Mouse (Mus musculus) left cerebral cortex, adult 6 months (tissue): ENCODE results near the gene Ssxb8. TPM values are rescaled to one million over a fixed set of nuclear protein-coding genes. Genes with fewer than 3 reads are reported as not detected.

ENCODE experiments used
- long read RNA-seq, 2 experiments: library from polyadenylated mRNA; unstranded; transcript quantifications; one replicate each; pipeline ENCODE4 v2.0.0; 2019 to 2020
- polyA plus RNA-seq: library from polyadenylated mRNA; unstranded; fragments of <200 nt; fragmentation: Nextera tagmentation; gene quantifications from 2 replicates; pipeline ENCODE4 v1.2.3, GENCODE M21; 2021

The Ssxb8 gene
- not detected in 2 replicates for polyA plus RNA-seq
- long read RNA-seq, experiment 1 = 0 reads
- long read RNA-seq, experiment 2 = 0 reads

DNA sequence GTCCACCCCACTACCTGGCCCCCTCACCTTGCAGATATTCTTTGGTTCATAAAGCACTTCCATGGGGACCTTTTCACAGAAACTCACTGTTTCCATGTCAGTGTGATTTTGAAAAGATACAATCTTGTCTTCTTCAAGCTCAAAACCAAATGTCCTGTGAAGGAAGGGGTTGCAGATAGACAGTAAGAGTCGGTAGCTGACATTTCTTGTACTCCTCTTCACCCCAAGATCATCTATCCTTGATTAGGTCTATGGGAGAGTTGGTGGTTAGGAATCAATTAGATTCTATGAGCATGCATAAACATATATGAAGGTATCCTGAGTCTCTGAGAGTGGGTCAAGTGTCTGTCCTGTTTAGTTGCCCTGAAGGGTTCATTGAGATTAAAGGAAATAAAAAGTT, at the start of gene Ssxb8:
Gene Ssxb8, minus strand, starts transcription at position 101 of the 400 bp plus-strand sequence.

Other genes with a start within 250 kb of the Ssxb8 start
- gene Ssxb2, start 229.1 kb downstream of the Ssxb8 start, polyA plus RNA-seq = not detected in 2 replicates
- not detected in 2 replicates for gene Gm14459, start 165.9 kb downstream of the Ssxb8 start, polyA plus RNA-seq
- not detected in 2 replicates for gene Ssxb6, start 142.6 kb downstream of the Ssxb8 start, polyA plus RNA-seq
- not detected in 2 replicates for gene Ssxb3, start 99.0 kb downstream of the Ssxb8 start, polyA plus RNA-seq
- not detected in 2 replicates for gene Ssx9, start 57.6 kb upstream of the Ssxb8 start, polyA plus RNA-seq
- not detected in 2 replicates for gene Ssxb5, start 112.8 kb upstream of the Ssxb8 start, polyA plus RNA-seq
- gene Gm6592, start 153.2 kb upstream of the Ssxb8 start, polyA plus RNA-seq = not detected in 2 replicates
- not detected in 2 replicates for gene Gm5751, start 183.4 kb upstream of the Ssxb8 start, polyA plus RNA-seq
- 4.2 and 17.6 TPM in 2 replicates for gene B630019K06Rik, start 201.5 kb upstream of the Ssxb8 start, polyA plus RNA-seq